Mouse (Mus musculus) heart, embryonic 11.5 days (tissue): Measurements from ENCODE around the gene Tnr. TPM values are rescaled to one million over a fixed set of nuclear protein-coding genes. Genes with fewer than 3 reads are reported as not detected.

Source experiments
- ATAC-seq: fragments of 200-750 bp; cut with Nextera tagmentation; replicated peaks from 2 replicates; pipeline ENCODE4 v1.8.0; 2017; ENCODE audit warnings: moderate library complexity; ENCODE audit not compliant: insufficient number of reproducible peaks, low FRiP score, low TSS enrichment
- H3K27ac ChIP-seq: fragments of 300-500 bp; sonication (generic); 2 replicates; pipeline ENCODE4 v1.5.1; 2014; ENCODE audit warnings: mild to moderate bottlenecking, low read depth, low read length
- H3K27me3 ChIP-seq: fragments of 300-500 bp; sonication (generic); 2 replicates; pipeline ENCODE4 v1.6.1; 2014; ENCODE audit warnings: mild to moderate bottlenecking, low read length, mixed read lengths; ENCODE audit not compliant: control insufficient read depth, insufficient read depth
- H3K36me3 ChIP-seq: fragments of 300-500 bp; sonication (generic); 2 replicates; pipeline ENCODE4 v1.6.1; 2014; ENCODE audit warnings: mild to moderate bottlenecking, low read length, moderate library complexity, mixed read lengths; ENCODE audit not compliant: control insufficient read depth, insufficient read depth
- H3K4me1 ChIP-seq: fragments of 300-500 bp; sonication (generic); 2 replicates; pipeline ENCODE4 v1.6.1; 2014; ENCODE audit warnings: low read length; ENCODE audit not compliant: control insufficient read depth, insufficient read depth
- H3K4me2 ChIP-seq: fragments of 300-500 bp; sonication (generic); 2 replicates; pipeline ENCODE4 v1.6.1; 2014; ENCODE audit warnings: mild to moderate bottlenecking, moderate library complexity
- H3K4me3 ChIP-seq: fragments of 300-500 bp; sonication (generic); 2 replicates; pipeline ENCODE4 v1.5.1; 2014; ENCODE audit warnings: low read depth, low read length
- H3K9ac ChIP-seq: fragments of 300-500 bp; sonication (generic); 2 replicates; pipeline ENCODE4 v1.6.1; 2014; ENCODE audit warnings: mild to moderate bottlenecking, low read depth, low read length, moderate library complexity
- H3K9me3 ChIP-seq: fragments of 300-500 bp; sonication (generic); replicated peaks from 2 replicates; pipeline ENCODE4 v1.6.1; 2016; ENCODE audit warnings: low read length; ENCODE audit not compliant: control insufficient read depth
- WGBS: fragments of 180-500 bp; shearing (Covaris S2); extraction: QIAGEN DNeasy Blood & Tissue Kit; methylation state at CpG from one replicate; pipeline ENCODE4 v1.1.7; 2014; ENCODE audit not compliant: insufficient replicate concordance; 5-methylcytosine and 5-hydroxymethylcytosine counted together
- polyA plus RNA-seq: library from polyadenylated mRNA; unstranded; fragments of >200 nt; fragmentation: Nextera tagmentation; extraction: Ambion mirVana; gene quantifications from 2 replicates; pipeline ENCODE4 v1.2.1, GENCODE M21; 2014

The Tnr gene
- polyA plus RNA-seq, 1 experiment from 2014 or later: 0.33 TPM

GRCm38 (mm10) chr1:159545470-159546145, 22.0 kb downstream of the Tnr start:
- no peaks in the 10 kb centered on the region for H3K9me3 ChIP-seq
- no peak overlapping the region for H3K9ac ChIP-seq
- H3K36me3 ChIP-seq: no peaks in the 10 kb centered on the region
- no peak overlapping the region for H3K4me2 ChIP-seq
- H3K4me1 ChIP-seq: no peaks in the 10 kb centered on the region
- no peak for ATAC-seq
- 62% methylated on average over 9 of the region's 9 CpGs for WGBS
- no peak overlapping the region for H3K4me3 ChIP-seq
- no peaks in the 10 kb centered on the region for H3K27me3 ChIP-seq
- H3K27ac ChIP-seq: no peak overlapping the region

GRCm38 (mm10) chr1:159551036-159551435, 27.5 kb downstream of the Tnr start:
- H3K4me1 ChIP-seq: no peaks in the 10 kb centered on the region
- H3K9me3 ChIP-seq: no peaks in the 10 kb centered on the region
- WGBS: 63% methylated on average over 10 of the region's 10 CpGs
- H3K27ac ChIP-seq: no peak overlapping the region
- no peaks in the 10 kb centered on the region for H3K36me3 ChIP-seq
- H3K9ac ChIP-seq: no peak overlapping the region
- H3K27me3 ChIP-seq: no peaks in the 10 kb centered on the region
- H3K4me3 ChIP-seq: no peak overlapping the region
- no peak overlapping the region for H3K4me2 ChIP-seq
- no peak for ATAC-seq

GRCm38 (mm10) chr1:159551591-159552442, 28.2 kb downstream of the Tnr start:
- Histone ChIP-seq H3K9ac (no peak overlapping the region), H3K4me3 (no peak overlapping the region), H3K27me3 (no peaks in the 10 kb centered on the region), H3K4me1 (no peaks in the 10 kb centered on the region), H3K27ac (no peak overlapping the region), H3K4me2 (no peak overlapping the region), H3K9me3 (no peaks in the 10 kb centered on the region), H3K36me3 (no peaks in the 10 kb centered on the region)
- no peak for ATAC-seq
- WGBS: 54% methylated on average over 17 of the region's 17 CpGs

GRCm38 (mm10) chr1:159561616-159562015, 38.0 kb downstream of the Tnr start:
- Histone ChIP-seq H3K27ac (no peak overlapping the region), H3K4me1 (no peaks in the 10 kb centered on the region), H3K4me3 (no peak overlapping the region), H3K9ac (no peak overlapping the region), H3K4me2 (no peak overlapping the region), H3K27me3 (no peaks in the 10 kb centered on the region; the same call in 1 of the 2 replicates), H3K36me3 (no peaks in the 10 kb centered on the region), H3K9me3 (no peaks in the 10 kb centered on the region)
- 72% methylated on average over 3 of the region's 3 CpGs for WGBS
- no peak for ATAC-seq

GRCm38 (mm10) chr1:159565129-159565528, 41.6 kb downstream of the Tnr start:
- Histone ChIP-seq H3K4me1 (no peaks in the 10 kb centered on the region), H3K27me3 (no peaks in the 10 kb centered on the region; the same call in 1 of the 2 replicates), H3K9me3 (no peaks in the 10 kb centered on the region), H3K9ac (no peak overlapping the region), H3K4me3 (no peak overlapping the region), H3K4me2 (no peak overlapping the region), H3K27ac (no peak overlapping the region), H3K36me3 (no peaks in the 10 kb centered on the region)
- ATAC-seq: no peak
- 92% methylated on average over 1 of the region's 1 CpGs for WGBS

- H3K9me3 ChIP-seq: no peaks in the 10 kb centered on the region
- ATAC-seq: no peak
- no peaks in the 10 kb centered on the region for H3K4me1 ChIP-seq
- no peak overlapping the region for H3K4me3 ChIP-seq
- H3K36me3 ChIP-seq: no peaks in the 10 kb centered on the region
- H3K9ac ChIP-seq: no peak overlapping the region
- WGBS: 72% methylated on average over 6 of the region's 6 CpGs
- H3K4me2 ChIP-seq: no peak overlapping the region
- H3K27me3 ChIP-seq: no peaks in the 10 kb centered on the region; the same call in 1 of the 2 replicates
- H3K27ac ChIP-seq: no peak overlapping the region
Measured at GRCm38 (mm10) chr1:159566046-159566445, 42.5 kb downstream of the Tnr start.

GRCm38 (mm10) chr1:159567171-159567570, 43.6 kb downstream of the Tnr start:
- no peaks in the 10 kb centered on the region; the same call in 1 of the 2 replicates for H3K27me3 ChIP-seq
- no peaks in the 10 kb centered on the region for H3K4me1 ChIP-seq
- 81% methylated on average over 7 of the region's 7 CpGs for WGBS
- H3K36me3 ChIP-seq: no peaks in the 10 kb centered on the region
- no peak overlapping the region for H3K4me3 ChIP-seq
- no peak overlapping the region for H3K27ac ChIP-seq
- no peaks in the 10 kb centered on the region for H3K9me3 ChIP-seq
- H3K9ac ChIP-seq: no peak overlapping the region
- H3K4me2 ChIP-seq: no peak overlapping the region
- ATAC-seq: no peak

GRCm38 (mm10) chr1:159570270-159570669, 46.7 kb downstream of the Tnr start:
- no peak for ATAC-seq
- H3K27ac ChIP-seq: no peak overlapping the region
- H3K4me2 ChIP-seq: peak overlapping the region; percentile 29
- WGBS: 31% methylated on average over 8 of the region's 8 CpGs
- H3K4me3 ChIP-seq: no peak overlapping the region
- H3K9me3 ChIP-seq: no peaks in the 10 kb centered on the region
- no peaks in the 10 kb centered on the region; the same call in 1 of the 2 replicates for H3K27me3 ChIP-seq
- no peaks in the 10 kb centered on the region for H3K4me1 ChIP-seq
- no peak overlapping the region for H3K9ac ChIP-seq
- no peaks in the 10 kb centered on the region for H3K36me3 ChIP-seq
